Mouse (Mus musculus) kidney, embryonic 14.5 days (tissue): ENCODE results near the gene Nedd4. TPM values are rescaled to one million over a fixed set of nuclear protein-coding genes. Genes with fewer than 3 reads are reported as not detected.

Experiments used
- ATAC-seq: fragments of 200-750 bp; cut with Nextera tagmentation; 2 replicates; pipeline ENCODE4 v1.8.0; 2017; ENCODE audit warnings: moderate number of reproducible peaks, mild to moderate bottlenecking, moderate TSS enrichment, moderate library complexity; ENCODE audit not compliant: low FRiP score, low TSS enrichment
- H3K27ac ChIP-seq: fragments of 300-500 bp; sonication (generic); 2 replicates; pipeline ENCODE4 v1.5.1; 2014; ENCODE audit warnings: low read depth, mild to moderate bottlenecking, low read length, moderate library complexity, mixed read lengths
- H3K27me3 ChIP-seq: fragments of 300-500 bp; sonication (generic); 2 replicates; pipeline ENCODE4 v1.6.1; 2014; ENCODE audit warnings: mild to moderate bottlenecking, low read length; ENCODE audit not compliant: control insufficient read depth, insufficient read depth
- H3K36me3 ChIP-seq: fragments of 300-500 bp; sonication (generic); 2 replicates; pipeline ENCODE4 v1.6.1; 2014; ENCODE audit warnings: low read length, mixed read lengths; ENCODE audit not compliant: control insufficient read depth, insufficient read depth
- H3K4me1 ChIP-seq: fragments of 300-500 bp; sonication (generic); 2 replicates; pipeline ENCODE4 v1.6.1; 2014; ENCODE audit warnings: low read length, mixed read lengths; ENCODE audit not compliant: control insufficient read depth, insufficient read depth
- H3K4me2 ChIP-seq: fragments of 300-500 bp; sonication (generic); replicated peaks from 2 replicates; pipeline ENCODE4 v1.6.1; 2014; ENCODE audit warnings: low read depth, mild to moderate bottlenecking, low read length
- H3K4me3 ChIP-seq: fragments of 300-500 bp; sonication (generic); 2 replicates; pipeline ENCODE4 v1.5.1; 2014; ENCODE audit warnings: mild to moderate bottlenecking, low read length
- H3K9ac ChIP-seq: fragments of 300-500 bp; sonication (generic); 2 replicates; pipeline ENCODE4 v1.6.1; 2014; ENCODE audit warnings: low read depth, mild to moderate bottlenecking, low read length, moderate library complexity
- H3K9me3 ChIP-seq: fragments of 300-500 bp; sonication (generic); 2 replicates; pipeline ENCODE4 v1.6.1; 2016; ENCODE audit warnings: low read length; ENCODE audit not compliant: control insufficient read depth
- WGBS: fragments of 180-500 bp; shearing (Covaris S2); extraction: QIAGEN DNeasy Blood & Tissue Kit; methylation state at CpG from one replicate; pipeline ENCODE4 v1.1.7; 2014; 5-methylcytosine and 5-hydroxymethylcytosine counted together
- polyA plus RNA-seq: library from polyadenylated mRNA; unstranded; fragments of >200 nt; fragmentation: Nextera tagmentation; extraction: Ambion mirVana; gene quantifications from 2 replicates; pipeline ENCODE4 v1.2.1, GENCODE M21; 2014

Nedd4 gene
- polyA plus RNA-seq, 1 experiment from 2014 or later: 806 TPM

DNA sequence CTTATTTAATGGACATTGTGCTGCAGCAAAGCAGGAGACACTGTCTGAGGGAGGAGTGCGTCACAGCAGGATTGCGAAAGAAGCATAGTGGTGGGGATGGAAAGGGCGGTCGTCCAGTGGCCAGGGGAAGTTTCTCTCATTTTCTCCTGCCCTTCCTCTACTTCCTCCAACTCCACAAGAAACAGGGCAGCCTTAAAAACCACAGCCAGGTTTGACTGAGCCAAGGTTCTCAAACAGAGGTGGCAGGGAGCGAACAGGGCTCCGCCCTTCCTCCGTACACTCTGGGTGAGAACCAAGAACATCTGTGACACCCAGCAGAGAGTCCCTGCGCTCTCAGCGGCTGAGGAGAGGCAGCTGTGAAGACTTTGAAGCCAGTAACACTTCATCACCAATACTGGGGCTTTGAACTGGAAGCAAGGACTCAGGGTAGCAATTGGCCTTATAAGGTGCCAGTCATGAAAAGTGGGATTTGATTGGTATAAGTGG, 135.0 kb downstream of the Nedd4 start:
- Histone ChIP-seq H3K36me3 (no peaks in the 10 kb centered on the region), H3K9me3 (no peaks in the 10 kb centered on the region), H3K4me1 (no peaks in the 10 kb centered on the region), H3K27me3 (no peaks in the 10 kb centered on the region), H3K4me2 (no peak overlapping the region), H3K4me3 (no peak overlapping the region), H3K9ac (no peak overlapping the region), H3K27ac (no peak overlapping the region)
- no peak for ATAC-seq
- WGBS: 45% methylated on average over 9 of the region's 9 CpGs

Other genes starting within 250 kb of the Nedd4 start
- 37.4 and 42.3 TPM in 2 replicates for gene Mns1, start 224.3 kb upstream of the Nedd4 start, polyA plus RNA-seq
- 48.5 and 48.9 TPM in 2 replicates for gene Tex9, start 170.1 kb upstream of the Nedd4 start, polyA plus RNA-seq
- 20.3 and 24.2 TPM in 2 replicates for gene Rfx7, start 130.1 kb upstream of the Nedd4 start, polyA plus RNA-seq
- 3.4 and 4.6 TPM in 2 replicates for gene Prtg, start 144.5 kb downstream of the Nedd4 start, polyA plus RNA-seq